Mouse (Mus musculus) heart, embryonic 15.5 days (tissue): ENCODE data around the gene Filip1l. TPM values are rescaled to one million over a fixed set of nuclear protein-coding genes. Genes with fewer than 3 reads are reported as not detected.

Experiments
- ATAC-seq: fragments of 200-750 bp; cut with Nextera tagmentation; replicated peaks from 2 replicates; pipeline ENCODE4 v1.8.0; 2017; ENCODE audit warnings: low read depth, moderate TSS enrichment; ENCODE audit not compliant: insufficient number of reproducible peaks, insufficient read depth, low FRiP score
- H3K27ac ChIP-seq: fragments of 300-500 bp; sonication (generic); 2 replicates; pipeline ENCODE4 v1.5.1; 2015; ENCODE audit warnings: mild to moderate bottlenecking, inconsistent platforms
- H3K27me3 ChIP-seq: fragments of 300-500 bp; sonication (generic); 2 replicates; pipeline ENCODE4 v1.6.1; 2015; ENCODE audit warnings: inconsistent platforms
- H3K36me3 ChIP-seq: fragments of 300-500 bp; sonication (generic); 2 replicates; pipeline ENCODE4 v1.6.1; 2015; ENCODE audit warnings: mild to moderate bottlenecking, inconsistent platforms
- H3K4me1 ChIP-seq: fragments of 300-500 bp; sonication (generic); replicated peaks from 2 replicates; pipeline ENCODE4 v1.6.1; 2015; ENCODE audit warnings: inconsistent platforms
- H3K4me2 ChIP-seq: fragments of 300-500 bp; sonication (generic); 2 replicates; pipeline ENCODE4 v1.6.1; 2015; ENCODE audit warnings: inconsistent platforms, mild to moderate bottlenecking, moderate library complexity
- H3K4me3 ChIP-seq: fragments of 300-500 bp; sonication (generic); 2 replicates; pipeline ENCODE4 v1.5.1; 2015; ENCODE audit warnings: mild to moderate bottlenecking, inconsistent platforms
- H3K9ac ChIP-seq: fragments of 300-500 bp; sonication (generic); 2 replicates; pipeline ENCODE4 v1.6.1; 2015; ENCODE audit warnings: mild to moderate bottlenecking, inconsistent platforms
- H3K9me3 ChIP-seq: fragments of 300-500 bp; sonication (generic); replicated peaks from 2 replicates; pipeline ENCODE4 v1.6.1; 2016; ENCODE audit warnings: inconsistent platforms
- WGBS: fragments of 180-500 bp; shearing (Covaris S2); methylation state at CpG from one replicate; pipeline ENCODE4 v1.1.7; 2015; ENCODE audit warnings: mixed read lengths; 5-methylcytosine and 5-hydroxymethylcytosine counted together
- polyA plus RNA-seq: library from polyadenylated mRNA; unstranded; fragments of >200 nt; fragmentation: Nextera tagmentation; extraction: Ambion mirVana; gene quantifications from 2 replicates; pipeline ENCODE4 v1.2.1, GENCODE M21; 2015

The Filip1l gene
- polyA plus RNA-seq, 1 experiment from 2014 or later, result 25.0 TPM

GRCm38 (mm10) chr16:57570789-57571311 is 218.0 kb downstream of the Filip1l start:
- peaks cover 28% of the 10 kb centered on the region for H3K36me3 ChIP-seq
- H3K4me1 ChIP-seq, result peaks cover 4% of the 10 kb centered on the region
- no peak overlapping the region for H3K27ac ChIP-seq
- no peak for ATAC-seq
- 77% methylated on average over 5 of the region's 5 CpGs for WGBS
- H3K4me2 ChIP-seq, result no peak overlapping the region
- no peaks in the 10 kb centered on the region for H3K27me3 ChIP-seq
- H3K9ac ChIP-seq, result no peak overlapping the region
- H3K9me3 ChIP-seq, result no peaks in the 10 kb centered on the region
- H3K4me3 ChIP-seq, result no peak overlapping the region

- no peaks in the 10 kb centered on the region for H3K9me3 ChIP-seq
These were observed 220.9 kb downstream of the Filip1l start for GRCm38 (mm10) chr16:57573831-57574230.

GRCm38 (mm10) chr16:57575764-57576388 is 223.0 kb downstream of the Filip1l start:
- WGBS, result 96% methylated on average over 1 of the region's 1 CpGs
- no peaks in the 10 kb centered on the region for H3K9me3 ChIP-seq

More at GRCm38 (mm10) chr16:57573831-57574230, 220.9 kb downstream of the Filip1l start:
- H3K27me3 ChIP-seq, result no peaks in the 10 kb centered on the region
- ATAC-seq, result no peak
- no peak overlapping the region for H3K4me2 ChIP-seq
- no peak overlapping the region for H3K4me3 ChIP-seq
- 64% methylated on average over 1 of the region's 1 CpGs for WGBS
- H3K9ac ChIP-seq, result no peak overlapping the region
- peaks cover 28% of the 10 kb centered on the region for H3K36me3 ChIP-seq
- H3K4me1 ChIP-seq, result peaks cover 4% of the 10 kb centered on the region
- H3K27ac ChIP-seq, result no peak overlapping the region

GRCm38 (mm10) chr16:57577519-57577918 is 224.6 kb downstream of the Filip1l start:
- WGBS, result 88% methylated on average over 1 of the region's 1 CpGs
- ATAC-seq, result no peak
- H3K9ac ChIP-seq, result no peak overlapping the region
- no peak overlapping the region for H3K4me3 ChIP-seq
- no peak overlapping the region for H3K4me2 ChIP-seq
- H3K4me1 ChIP-seq, result peaks cover 8% of the 10 kb centered on the region
- no peak overlapping the region for H3K27ac ChIP-seq
- no peaks in the 10 kb centered on the region for H3K9me3 ChIP-seq
- H3K36me3 ChIP-seq, result no peaks in the 10 kb centered on the region
- no peaks in the 10 kb centered on the region for H3K27me3 ChIP-seq

More at GRCm38 (mm10) chr16:57575764-57576388, 223.0 kb downstream of the Filip1l start:
- Histone ChIP-seq H3K9ac (no peak overlapping the region), H3K27me3 (no peaks in the 10 kb centered on the region), H3K36me3 (peaks cover 14% of the 10 kb centered on the region), H3K27ac (no peak overlapping the region), H3K4me3 (no peak overlapping the region), H3K4me1 (peaks cover 7% of the 10 kb centered on the region), H3K4me2 (no peak overlapping the region)
- ATAC-seq, result no peak

- peaks cover 5% of the 10 kb centered on the region; the same call in 1 of the 2 replicates for H3K4me1 ChIP-seq
- H3K4me3 ChIP-seq, result no peak overlapping the region
- H3K27ac ChIP-seq, result peak overlapping the region; percentile 53
- no peaks in the 10 kb centered on the region for H3K27me3 ChIP-seq
- H3K36me3 ChIP-seq, result no peaks in the 10 kb centered on the region
- H3K4me2 ChIP-seq, result no peak overlapping the region
- 43% methylated on average over 7 of the region's 7 CpGs for WGBS
- no peak overlapping the region for H3K9ac ChIP-seq
- no peaks in the 10 kb centered on the region for H3K9me3 ChIP-seq
- ATAC-seq, result peak; percentile 39; the same call in 1 of the 2 replicates
These were observed 227.1 kb downstream of the Filip1l start for GRCm38 (mm10) chr16:57580041-57580440.

- no peak overlapping the region for H3K9ac ChIP-seq
- no peaks in the 10 kb centered on the region for H3K36me3 ChIP-seq
- H3K4me3 ChIP-seq, result no peak overlapping the region
- H3K9me3 ChIP-seq, result no peaks in the 10 kb centered on the region
- H3K4me2 ChIP-seq, result no peak overlapping the region
- H3K27me3 ChIP-seq, result no peaks in the 10 kb centered on the region
- peak overlapping the region; percentile 47; the same call in 1 of the 2 replicates for H3K27ac ChIP-seq
- 0 out of 2 replicates have a peak, but pooled peaks have one; percentile 31 for ATAC-seq
- H3K4me1 ChIP-seq, result peaks cover 9% of the 10 kb centered on the region; the same call in 1 of the 2 replicates
- WGBS, result 56% methylated on average over 2 of the region's 2 CpGs
These were observed 229.1 kb downstream of the Filip1l start for GRCm38 (mm10) chr16:57582008-57582407.

GRCm38 (mm10) chr16:57585201-57585600 is 232.3 kb downstream of the Filip1l start:
- 0 out of 2 replicates have a peak overlapping the region, but pooled peaks have one; percentile 29 for H3K27ac ChIP-seq
- ATAC-seq, result no peak
- WGBS, result 33% methylated on average over 3 of the region's 3 CpGs
- H3K36me3 ChIP-seq, result no peaks in the 10 kb centered on the region
- H3K4me3 ChIP-seq, result no peak overlapping the region
- no peak overlapping the region for H3K4me2 ChIP-seq
- no peaks in the 10 kb centered on the region for H3K27me3 ChIP-seq
- no peaks in the 10 kb centered on the region for H3K9me3 ChIP-seq
- H3K4me1 ChIP-seq, result 0 out of 2 replicates have a peak, but pooled peaks cover 9% of the 10 kb centered on the region
- H3K9ac ChIP-seq, result no peak overlapping the region

GRCm38 (mm10) chr16:57593422-57594157 is 240.7 kb downstream of the Filip1l start:
- Histone ChIP-seq H3K4me3 (no peak overlapping the region), H3K9ac (no peak overlapping the region), H3K36me3 (no peaks in the 10 kb centered on the region), H3K27me3 (no peaks in the 10 kb centered on the region), H3K4me1 (no peaks in the 10 kb centered on the region), H3K9me3 (no peaks in the 10 kb centered on the region), H3K4me2 (no peak overlapping the region), H3K27ac (no peak overlapping the region)
- ATAC-seq, result no peak
- 38% methylated on average over 7 of the region's 7 CpGs for WGBS

GRCm38 (mm10) chr16:57597295-57597957 is 244.5 kb downstream of the Filip1l start:
- no peak for ATAC-seq
- 89% methylated on average over 4 of the region's 4 CpGs for WGBS
- no peaks in the 10 kb centered on the region for H3K36me3 ChIP-seq

GRCm38 (mm10) chr16:57601031-57601430 is 248.1 kb downstream of the Filip1l start:
- no peaks in the 10 kb centered on the region for H3K9me3 ChIP-seq
- ATAC-seq, result no peak
- H3K36me3 ChIP-seq, result no peaks in the 10 kb centered on the region
- H3K4me3 ChIP-seq, result no peak overlapping the region
- H3K4me1 ChIP-seq, result no peaks in the 10 kb centered on the region; the same call in 1 of the 2 replicates
- no peak overlapping the region for H3K9ac ChIP-seq
- no peaks in the 10 kb centered on the region for H3K27me3 ChIP-seq
- H3K27ac ChIP-seq, result no peak overlapping the region
- no peak overlapping the region for H3K4me2 ChIP-seq

More at GRCm38 (mm10) chr16:57597295-57597957, 244.5 kb downstream of the Filip1l start:
- H3K4me1 ChIP-seq, result no peaks in the 10 kb centered on the region
- H3K4me2 ChIP-seq, result no peak overlapping the region
- H3K9ac ChIP-seq, result no peak overlapping the region
- no peak overlapping the region for H3K27ac ChIP-seq
- H3K9me3 ChIP-seq, result no peaks in the 10 kb centered on the region
- H3K27me3 ChIP-seq, result no peaks in the 10 kb centered on the region
- no peak overlapping the region for H3K4me3 ChIP-seq
